Comparison of ENCODE assay signal across 17 mouse cellular contexts in the genomic region with DNA sequence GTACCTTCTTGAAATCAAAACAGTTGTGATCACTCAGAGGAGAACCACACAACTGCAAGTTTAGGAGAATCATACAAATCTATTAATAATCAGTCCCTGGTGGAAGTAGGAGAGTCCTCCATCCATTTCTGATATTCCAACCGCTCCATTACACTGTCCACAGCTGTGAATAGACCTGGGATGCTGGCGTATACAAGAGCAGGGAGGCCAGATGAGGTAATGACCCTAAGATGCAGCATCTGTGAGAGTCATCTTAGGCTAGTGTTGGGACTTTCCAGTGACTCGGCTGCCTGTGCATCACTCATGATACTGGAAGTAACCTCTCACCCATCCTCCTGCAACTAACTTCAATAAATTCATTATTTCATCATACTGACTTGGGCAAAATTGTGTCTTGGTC.
"Had no signal": no experiment of that assay in that cellular context is flagged by ENCODE, and none has a peak within 500 bp of the region (broad histone marks: within the 10 kb centered on the region; RNA-seq: fewer than 3 reads in every experiment).

No protein-coding gene starts in this region.

- H3K27ac ChIP-seq: lung, embryonic 15.5 days; macrophage; midbrain, embryonic 13.5 days; midbrain, embryonic 15.5 days; neural tube, embryonic 12.5 days had no signal

- H3K9ac ChIP-seq: liver, postnatal 0 days; lung, embryonic 15.5 days; midbrain, embryonic 13.5 days; midbrain, embryonic 15.5 days; neural tube, embryonic 12.5 days had no signal

- H3K27me3 ChIP-seq: lung, embryonic 15.5 days; megakaryocyte, embryonic 14.5 days; midbrain, embryonic 13.5 days; midbrain, embryonic 15.5 days; neural tube, embryonic 12.5 days had no signal

- H3K36me3 ChIP-seq: lung, embryonic 15.5 days; midbrain, embryonic 13.5 days; midbrain, embryonic 15.5 days; neural tube, embryonic 12.5 days had no signal

- H3K4me1 ChIP-seq: megakaryocyte, embryonic 14.5 days; midbrain, embryonic 13.5 days; midbrain, embryonic 15.5 days; neural tube, embryonic 12.5 days had no signal

- H3K4me3 ChIP-seq: lung, embryonic 15.5 days; megakaryocyte, embryonic 14.5 days; midbrain, embryonic 13.5 days; midbrain, embryonic 15.5 days; neural tube, embryonic 12.5 days had no signal

- DNase-seq: liver, postnatal 0 days; lung, adult 2 months; lung, postnatal 14 days; lung, postnatal 36 days; right cerebral cortex, postnatal 14 days; spleen, adult 18-20 months; thymus, adult 18-20 months; thymus, postnatal 14 days; thymus, postnatal 36 days had no signal

- ATAC-seq: liver, postnatal 0 days; lung, postnatal 0 days; midbrain, embryonic 13.5 days; midbrain, embryonic 15.5 days had no signal

- H3K4me2 ChIP-seq: lung, embryonic 15.5 days; midbrain, embryonic 11.5 days; midbrain, embryonic 13.5 days; midbrain, embryonic 15.5 days; neural tube, embryonic 12.5 days had no signal

- H3K9me3 ChIP-seq: lung, embryonic 15.5 days; megakaryocyte, embryonic 14.5 days; midbrain, embryonic 13.5 days; midbrain, embryonic 15.5 days; neural tube, embryonic 12.5 days had no signal
